Mouse (Mus musculus): ENCODE measurements at regions not wholly inside any gene's neighbourhood (a gene's known extent, or its start where the extent isn't known, plus 50 kb on each side); places are given as distances from the start of the nearest gene placed in this dataset.
A peak's percentile ranks its signal among the peaks of the same experiment; 100 is the strongest.

DNA sequence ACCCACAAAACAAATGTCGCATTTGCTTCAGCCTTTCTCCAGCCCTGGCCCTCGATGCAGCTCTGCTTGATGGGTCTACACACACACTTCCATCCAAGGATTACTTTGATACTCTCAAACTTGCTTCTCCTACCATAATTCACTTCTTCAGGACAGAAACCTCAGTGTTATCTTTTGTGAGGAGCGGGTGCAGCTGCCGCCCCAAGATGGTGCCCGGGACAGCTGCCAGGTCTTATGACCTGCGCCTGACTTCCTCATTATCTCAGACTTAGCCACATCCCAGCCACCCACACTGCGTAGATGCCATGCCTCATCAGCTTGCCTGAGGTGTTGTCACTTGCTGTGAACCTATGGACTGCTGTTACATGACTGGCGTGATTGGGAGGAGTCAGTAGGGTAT lies 762.5 kb downstream of the Rfpl4b start (continued):
- peak; percentile 57 to 77 for TF ChIP-seq EP300 (IDR thresholded peaks at IDR 0.05; ENCODE audit: low read depth in 1 of 2, low read length in 2 of 2)

DNA sequence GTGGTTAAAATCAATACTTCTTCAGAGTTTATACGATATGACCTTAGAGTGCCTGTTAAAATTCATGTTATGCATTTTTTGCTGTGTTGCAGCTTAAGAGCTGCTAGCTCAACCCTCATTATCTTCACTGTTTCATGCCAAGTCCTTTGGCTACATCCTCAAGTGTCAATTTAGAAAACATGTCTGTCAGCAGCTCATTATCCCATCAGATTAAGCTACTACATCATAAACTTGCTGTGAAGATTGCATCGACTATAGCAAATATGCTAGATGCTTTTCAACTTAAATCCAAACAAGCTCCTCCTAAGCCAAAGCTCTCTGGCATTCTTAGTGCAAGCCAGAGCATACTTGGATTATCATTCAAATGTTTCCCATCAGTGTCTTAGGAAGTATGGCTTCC lies 811.1 kb downstream of the Rfpl4b start:
- TF ChIP-seq CHD2 (IDR thresholded peaks at IDR 0.05; ENCODE audit: low read length) (no peak), ELF1 (IDR thresholded peaks at IDR 0.05; ENCODE audit: low read depth, low read length) (no peak), E2F4 (IDR thresholded peaks at IDR 0.05; ENCODE audit: borderline replicate concordance, low read depth, low read length) (no peak), RCOR1 (IDR thresholded peaks at IDR 0.05; ENCODE audit: low read depth, low read length) (no peak), MYC (IDR thresholded peaks at IDR 0.05; ENCODE audit: low read depth, low read length) (no peak), GABPA (IDR thresholded peaks at IDR 0.05; ENCODE audit: low read depth, low read length) (no peak), MAFK (IDR thresholded peaks at IDR 0.05; ENCODE audit: borderline replicate concordance, low read depth, low read length) (no peak), TCF12 (IDR thresholded peaks at IDR 0.05; ENCODE audit: low read depth, low read length) (no peak), MEF2A (IDR thresholded peaks at IDR 0.05; ENCODE audit: extremely low read depth, insufficient replicate concordance, low read depth, low read length, poor library complexity, severe bottlenecking) (no peak), ETS1 (IDR thresholded peaks at IDR 0.05; ENCODE audit: low read depth, low read length) (no peak), ZMIZ1 (IDR thresholded peaks at IDR 0.05; ENCODE audit: low read depth, low read length) (no peak), POLR2AphosphoS2 (IDR thresholded peaks at IDR 0.05; ENCODE audit: low read length) (no peak), KAT2A (conservative IDR thresholded peaks at IDR 0.05; ENCODE audit: low read depth, low read length) (no peak), ZC3H11A (IDR thresholded peaks at IDR 0.05; ENCODE audit: low read depth, low read length) (no peak), USF2 (IDR thresholded peaks at IDR 0.05; ENCODE audit: borderline replicate concordance in 1 of 2, insufficient read depth in 1 of 2, low read depth in 1 of 2, low read length in 2 of 2) (no peak), SMC3 (IDR thresholded peaks at IDR 0.05; ENCODE audit: low read depth, low read length) (no peak), SIN3A (IDR thresholded peaks at IDR 0.05; ENCODE audit: low read length) (no peak)
- no peaks in the 10 kb centered on the region for H3K4me1 ChIP-seq (ENCODE audit: control insufficient read depth in 1 of 2, insufficient read depth in 2 of 2, low read length in 2 of 2)
- H3K79me2 ChIP-seq (ENCODE audit: control insufficient read depth, insufficient read depth, low read length, poor library complexity), result no peaks in the 10 kb centered on the region
- no peak overlapping the region for H3K27ac ChIP-seq (ENCODE audit: control insufficient read depth, low read depth, low read length)
- H3K27me3 ChIP-seq (ENCODE audit: control insufficient read depth in 1 of 2, insufficient read depth in 2 of 2, low read length in 2 of 2), result no peaks in the 10 kb centered on the region
- no peak overlapping the region for H3K9ac ChIP-seq (ENCODE audit: control insufficient read depth, low read depth, low read length, poor library complexity, severe bottlenecking)
- H3K36me3 ChIP-seq (ENCODE audit: control insufficient read depth in 1 of 2, insufficient read depth in 2 of 2, low read length in 2 of 2), result no peaks in the 10 kb centered on the region
- no peaks in the 10 kb centered on the region for H3K9me3 ChIP-seq (replicated peaks; ENCODE audit: insufficient read depth, low read length)
- H3K4me3 ChIP-seq (ENCODE audit: control insufficient read depth in 1 of 2, insufficient read depth in 1 of 2, low read depth in 2 of 2, low read length in 2 of 2), result no peak overlapping the region
- no peak for DNase-seq (ENCODE audit: low read depth, low spot score)
